Mouse (Mus musculus): ENCODE data around the gene Abhd14a. TPM values are rescaled to one million over a fixed set of nuclear protein-coding genes. Genes with fewer than 3 reads are reported as not detected.

The Abhd14a gene
- total RNA-seq, 2 experiments from 2014 or later = 23.7 to 26.1 TPM

DNA sequence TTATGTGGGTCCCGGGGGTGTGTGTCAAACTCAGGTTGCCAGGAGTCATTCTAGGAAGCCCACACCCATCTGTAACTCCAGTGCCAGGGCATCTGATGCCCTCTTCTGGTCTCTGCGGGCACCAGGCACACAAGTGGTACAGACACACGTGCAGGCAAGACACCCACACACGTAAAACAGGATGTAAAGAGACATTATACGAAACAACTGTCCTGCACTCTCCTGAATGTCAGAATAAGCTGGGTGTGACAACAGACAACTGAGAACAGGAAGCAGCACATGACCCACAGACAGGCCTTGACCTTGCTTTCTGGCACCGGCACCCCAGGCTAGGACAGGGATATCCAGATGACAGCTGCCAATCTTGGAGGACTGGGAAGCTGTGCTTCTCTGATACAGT is 21.8 kb upstream of the Abhd14a start:
- DNase-seq = no peak

GRCm38 (mm10) chr9:106467746-106468145 is 20.3 kb upstream of the Abhd14a start:
- no peak for DNase-seq

DNA sequence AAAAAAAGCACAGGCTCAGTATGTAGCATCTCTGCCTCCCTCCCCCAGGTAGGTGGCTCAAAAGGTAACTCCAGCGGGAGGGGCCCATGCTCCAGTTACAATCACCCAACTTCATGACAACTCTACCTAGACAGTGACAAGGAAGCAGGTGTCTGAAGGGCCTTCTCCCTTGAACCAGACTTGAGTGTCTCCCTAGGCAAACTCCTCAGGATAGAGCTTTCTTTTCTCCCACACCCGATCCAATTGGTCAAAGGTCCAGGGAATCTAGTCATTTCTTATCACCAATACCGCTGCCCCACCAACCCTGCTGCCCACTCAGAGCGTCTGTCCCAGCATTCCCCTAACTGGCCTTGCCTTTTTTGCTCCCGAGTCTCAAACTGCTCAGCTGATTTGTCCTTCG is 19.2 kb upstream of the Abhd14a start:
- no peak for DNase-seq

- DNase-seq = no peak
Observed at GRCm38 (mm10) chr9:106465571-106466200, 18.2 kb upstream of the Abhd14a start, which contains the start of gene Gpr62. Gene Gpr62 (minus strand): TSS chr9:106465938.

GRCm38 (mm10) chr9:106464751-106465541 is 17.5 kb upstream of the Abhd14a start:
- peak; percentile 68 for DNase-seq

DNA sequence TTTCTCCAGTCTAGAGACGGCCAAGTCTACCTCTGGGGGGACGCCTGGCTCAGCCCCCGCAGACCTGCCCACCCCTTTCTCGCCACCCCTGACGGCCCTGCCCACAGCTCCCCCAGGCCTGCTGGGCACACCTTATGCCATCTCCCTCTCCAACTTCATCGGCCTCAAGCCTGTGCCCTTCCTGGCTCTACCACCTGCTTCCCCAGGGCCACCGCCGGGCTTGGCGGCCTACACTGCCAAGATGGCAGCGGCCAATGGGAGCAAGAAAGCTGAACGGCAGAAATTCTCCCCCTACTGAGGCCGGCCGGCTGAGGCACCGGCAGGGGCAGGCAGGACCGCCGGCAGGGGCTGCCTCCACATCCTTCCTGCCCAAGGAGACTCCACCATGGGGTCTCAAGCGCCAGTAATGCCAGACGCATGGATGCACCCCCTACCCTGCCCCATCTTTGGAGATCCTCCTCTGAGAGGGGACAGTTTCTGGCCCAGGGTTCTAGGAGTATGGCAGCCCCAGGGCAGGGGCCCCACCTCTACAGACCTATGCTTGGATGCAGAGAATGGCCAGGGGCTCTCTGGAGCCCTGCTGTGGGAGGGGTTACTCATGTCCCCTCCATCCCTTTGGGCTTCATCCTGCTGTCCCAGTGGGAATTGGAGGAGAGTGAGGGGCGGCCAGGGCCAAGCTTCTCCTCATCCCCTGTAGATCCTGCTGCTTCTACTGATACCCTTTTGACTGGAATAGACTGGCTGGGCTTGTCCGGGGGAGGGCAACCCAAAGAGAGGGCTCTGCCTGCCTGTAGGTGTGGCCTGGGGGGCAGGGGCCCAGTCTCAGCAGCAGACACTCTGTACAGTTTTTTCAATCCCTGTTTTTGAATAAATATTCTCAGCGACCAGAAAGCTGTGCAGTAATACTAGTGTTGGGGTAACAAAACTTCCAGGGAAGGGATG is 15.9 kb upstream of the Abhd14a start:
- DNase-seq = no peak

GRCm38 (mm10) chr9:106462430-106462800 is 14.9 kb upstream of the Abhd14a start:
- no peak for DNase-seq

- DNase-seq = no peak
Observed at GRCm38 (mm10) chr9:106461641-106462429, 14.4 kb upstream of the Abhd14a start.

GRCm38 (mm10) chr9:106461026-106461415 is 13.5 kb upstream of the Abhd14a start:
- no peak for DNase-seq

- no peak for DNase-seq
Observed at GRCm38 (mm10) chr9:106460401-106461025, 13.0 kb upstream of the Abhd14a start.

- DNase-seq = no peak
Observed at GRCm38 (mm10) chr9:106459946-106460345, 12.5 kb upstream of the Abhd14a start.

DNA sequence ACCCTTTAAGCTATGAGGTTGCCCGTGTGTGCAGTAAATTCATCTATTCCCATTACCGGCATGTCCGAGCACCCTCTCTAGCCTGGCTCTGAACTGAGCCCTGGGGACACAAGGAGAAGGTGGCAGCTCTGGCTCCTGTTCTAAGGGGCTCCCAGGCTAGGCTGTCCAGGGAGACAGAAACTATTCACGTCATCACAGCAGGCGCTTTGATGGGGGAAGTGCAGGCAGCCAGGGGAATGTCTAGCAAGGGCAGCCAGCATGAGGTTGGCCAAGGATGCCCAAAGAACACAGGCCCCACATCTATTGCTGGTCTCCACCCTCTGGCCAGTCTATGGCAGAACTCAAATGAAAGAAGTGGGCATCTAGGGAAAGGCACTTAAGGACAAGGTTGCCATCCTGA is 10.4 kb upstream of the Abhd14a start:
- DNase-seq = peak; percentile 44

DNA sequence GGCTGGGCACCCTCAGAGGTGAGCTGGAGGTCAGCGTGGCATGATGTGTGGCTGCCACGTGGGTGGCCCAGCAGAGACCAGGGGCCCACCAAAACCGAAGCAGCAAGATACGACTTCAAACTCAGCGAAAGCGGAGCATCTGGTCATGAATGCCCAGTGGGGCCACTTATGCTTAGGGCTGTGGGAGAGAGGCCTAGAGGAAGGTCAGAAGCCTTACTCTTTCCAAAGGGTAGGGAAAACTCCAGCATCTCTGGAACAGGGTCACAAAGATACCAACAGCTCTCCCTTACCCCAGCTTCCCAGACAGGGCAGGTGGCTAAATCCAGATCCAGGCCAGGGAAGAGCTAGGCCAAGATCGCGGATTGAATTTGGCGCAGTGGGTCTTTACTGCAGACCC is 9.7 kb upstream of the Abhd14a start:
- no peak for DNase-seq

GRCm38 (mm10) chr9:106456325-106457162 is 9.1 kb upstream of the Abhd14a start:
- peak; percentile 40 for DNase-seq

GRCm38 (mm10) chr9:106454888-106455681 is 7.6 kb upstream of the Abhd14a start:
- DNase-seq = no peak

DNA sequence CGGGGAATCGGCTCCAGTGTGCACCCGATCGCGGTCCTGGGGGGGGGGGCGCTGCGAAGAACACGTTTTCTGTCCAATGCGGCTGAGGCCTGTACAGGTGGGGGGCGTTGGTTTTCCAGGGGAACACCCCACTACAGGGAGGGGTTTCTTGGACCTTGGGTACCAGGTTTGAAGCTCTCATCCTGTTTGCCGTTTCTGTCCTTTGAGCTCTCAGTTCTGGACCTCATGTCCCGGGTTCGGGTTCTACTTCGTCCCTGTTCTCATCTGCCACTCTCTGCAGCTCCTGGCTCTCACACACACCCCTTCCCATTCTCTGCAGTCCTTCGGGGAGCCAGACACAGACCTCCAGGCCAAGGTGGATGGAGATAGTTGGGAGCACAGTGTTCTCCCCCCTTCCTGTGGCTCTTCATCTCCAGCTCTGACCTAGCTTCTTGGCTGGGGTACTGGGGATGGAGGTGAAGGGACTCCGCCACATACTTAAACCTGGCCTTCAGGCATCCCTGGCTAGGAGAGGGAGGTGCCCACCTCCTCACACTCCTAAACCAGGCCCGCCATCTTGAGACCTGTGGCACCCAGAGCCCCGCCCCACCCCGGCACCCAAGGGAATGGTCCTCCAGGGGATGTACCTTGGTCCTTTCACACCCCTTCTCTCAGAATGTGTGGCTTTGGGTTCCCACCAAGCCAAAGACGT is 6.7 kb upstream of the Abhd14a start:
- DNase-seq = peak; percentile 39

DNA sequence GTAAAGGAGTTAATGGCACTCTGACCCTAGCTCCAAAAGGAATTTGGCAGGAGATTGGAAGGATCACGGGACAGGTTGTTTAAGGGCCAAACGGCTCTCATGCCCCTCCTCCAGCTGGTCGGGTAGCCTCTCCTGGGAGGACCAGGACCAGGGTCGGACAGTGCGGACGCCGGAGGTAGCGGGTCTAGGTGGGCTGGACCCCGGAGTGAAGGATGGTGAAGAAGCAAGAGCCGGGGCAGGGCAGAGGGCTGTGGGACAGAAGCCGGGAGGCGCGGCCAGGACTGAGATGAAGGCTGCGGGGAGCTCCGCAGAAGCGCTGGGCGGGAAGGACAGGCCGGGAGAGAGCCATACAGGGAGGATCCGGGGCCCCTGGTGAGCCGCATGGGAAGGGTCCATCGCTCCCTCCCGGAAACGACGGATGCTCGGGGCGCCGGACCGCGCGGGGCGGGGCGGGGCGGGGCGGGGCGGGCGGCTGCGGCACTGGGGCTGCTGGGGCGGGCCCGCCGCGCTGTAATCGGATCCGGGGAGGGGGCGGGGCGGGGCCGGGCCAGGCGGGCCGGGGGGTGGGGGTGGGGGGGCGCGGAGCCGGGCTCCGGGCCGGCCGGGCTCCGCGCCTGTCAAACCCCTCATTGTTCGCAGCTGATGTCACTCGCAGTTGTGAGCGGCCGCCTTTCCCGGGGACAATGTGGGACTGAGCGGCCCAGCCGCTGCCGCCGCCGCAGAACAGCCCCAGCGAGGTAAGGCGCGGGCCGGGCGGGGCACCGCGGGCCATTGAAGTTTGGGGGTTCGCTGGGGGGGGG is 6.0 kb upstream of the Abhd14a start, which contains the start of gene Pcbp4:
Gene Pcbp4 (plus strand): TSS at position 21 of the 800 bp plus-strand sequence.
- DNase-seq = peak; percentile 76

DNA sequence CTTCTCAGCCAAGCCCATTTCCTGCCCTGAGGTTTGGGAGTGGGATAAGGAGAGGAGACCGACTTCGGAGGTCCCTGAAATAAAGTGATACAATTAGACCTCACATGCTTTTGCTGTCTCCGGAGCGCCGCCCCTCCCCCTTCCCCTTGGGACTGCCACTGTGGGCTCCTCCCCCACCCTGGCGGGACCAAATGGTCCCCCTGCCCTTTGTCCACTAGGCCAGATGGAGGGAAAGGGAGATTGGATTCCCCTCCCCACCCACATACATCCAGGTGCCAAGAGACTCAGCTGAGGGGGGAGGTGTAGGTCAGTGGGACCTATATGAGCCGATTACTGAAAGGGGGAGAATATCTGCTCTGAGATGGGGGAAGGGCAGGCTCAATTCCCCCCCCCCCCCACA is 5.3 kb upstream of the Abhd14a start:
- DNase-seq = peak; percentile 67

Data from heart, postnatal 4 days (tissue).